Mouse (Mus musculus) neutrophil, adult 59 days (primary cell): ENCODE data around the gene Polrmt. TPM values are rescaled to one million over a fixed set of nuclear protein-coding genes. Genes with fewer than 3 reads are reported as not detected.

ENCODE experiments used
- total RNA-seq, 2 experiments: library from RNA; stranded (reverse); gene quantifications; 1 replicate in 1 of 2; 2 replicates in 1 of 2; pipeline ENCODE4 v1.2.4; 2023

The Polrmt gene
- 10 to 100 TPM; 13.7 to 15.0 TPM for total RNA-seq

DNA sequence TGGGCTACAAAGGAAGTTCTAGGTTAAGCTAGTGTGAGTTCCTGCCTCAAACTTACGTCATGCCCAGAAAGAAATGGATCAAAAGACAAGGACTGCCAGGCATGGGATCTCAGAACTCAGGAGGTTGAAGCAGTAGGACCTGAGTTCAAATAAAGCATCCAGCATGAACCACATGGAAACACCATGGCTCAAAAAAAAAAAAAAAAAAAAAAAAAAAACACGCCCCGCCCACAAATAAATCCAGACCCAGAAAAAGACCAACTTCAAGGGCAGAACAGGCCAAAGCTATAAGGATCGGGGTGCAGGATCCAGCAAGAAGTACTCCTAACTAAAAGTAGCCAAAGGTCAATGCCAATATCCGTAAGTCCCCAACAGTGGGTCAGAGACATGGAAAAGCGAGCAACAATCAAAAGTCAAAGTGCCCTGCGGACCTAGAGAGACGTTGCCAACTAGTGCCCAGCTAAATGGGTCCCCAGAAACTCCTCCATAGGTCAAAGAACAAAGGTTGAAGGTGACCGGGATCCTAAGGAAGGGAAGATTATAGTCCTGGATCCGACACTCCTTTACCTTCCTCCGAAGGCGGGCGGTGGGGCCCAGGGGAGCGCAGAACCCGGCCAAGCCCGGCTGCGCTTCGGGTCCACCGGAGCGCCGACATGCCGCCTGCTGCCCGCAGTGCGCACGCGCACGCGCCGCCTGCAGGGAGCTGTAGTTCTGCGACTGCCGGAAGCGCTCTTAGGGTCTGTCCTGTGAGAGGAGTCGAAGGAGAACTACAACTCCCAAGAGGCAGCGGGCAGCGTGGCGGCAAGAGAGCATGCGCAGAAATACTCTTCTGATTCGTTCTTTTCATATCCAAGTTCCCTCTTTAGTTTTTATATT lies at the start of gene Polrmt:
Gene Polrmt, minus strand, starts transcription at position 684 of the 876 bp plus-strand sequence.

DNA sequence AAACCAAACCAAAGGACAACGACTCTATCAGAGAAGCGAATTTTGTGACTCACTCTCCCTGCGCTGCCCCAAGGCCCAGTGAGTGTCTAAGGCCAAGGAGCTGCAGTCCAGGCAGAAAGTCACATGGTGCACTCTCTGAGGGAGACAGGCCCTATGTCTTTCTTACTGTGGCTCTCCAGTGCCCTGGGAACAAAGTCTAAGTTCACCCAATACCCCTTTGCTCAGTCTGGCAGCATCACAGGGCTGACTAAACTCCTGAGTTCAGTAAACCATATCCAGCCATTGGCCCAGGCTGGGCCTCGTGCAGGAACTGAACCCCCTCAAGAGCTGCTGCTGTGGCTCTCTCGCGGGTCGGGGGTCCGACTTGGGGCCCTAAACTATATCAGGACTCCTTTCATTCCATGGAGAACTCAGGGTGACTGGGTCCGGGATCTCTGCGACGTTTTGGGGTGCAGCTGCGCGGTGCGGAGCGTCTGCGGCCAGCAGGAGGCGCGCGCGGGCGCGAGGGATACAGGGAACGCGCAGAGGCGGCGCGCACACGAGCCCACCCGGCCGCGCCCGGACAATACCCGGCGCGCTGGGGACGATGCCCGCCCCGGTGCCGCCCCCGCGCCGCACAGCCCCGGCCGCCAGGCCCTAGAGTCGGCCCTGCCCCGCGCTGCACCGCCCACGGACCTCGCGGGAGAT lies 46.8 kb upstream of the Polrmt start, which contains the start of gene Palm:
Gene Palm, plus strand, starts transcription at position 522 of the 687 bp plus-strand sequence.

DNA sequence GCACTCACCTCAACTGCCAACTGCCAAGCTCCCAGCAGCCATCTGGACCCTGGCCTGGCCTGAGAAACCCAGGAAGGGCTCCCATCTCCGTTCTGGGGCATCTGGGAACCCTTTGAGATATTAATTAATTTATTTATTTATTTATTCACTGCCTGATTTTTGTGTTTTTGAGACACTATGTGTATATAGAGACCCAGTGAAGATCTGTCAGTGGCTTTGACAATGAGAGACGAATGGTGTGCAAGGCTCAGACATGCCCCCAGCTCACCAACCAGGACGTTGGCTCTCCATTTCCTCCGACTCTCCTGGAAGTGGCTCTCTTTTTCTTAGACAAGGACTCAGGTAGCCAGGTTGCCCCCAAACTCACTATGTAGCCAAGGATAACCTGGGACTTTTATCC lies 44.5 kb upstream of the Polrmt start, which contains the start of gene Prss57:
Gene Prss57, minus strand, starts transcription at position 101 of the 400 bp plus-strand sequence.

DNA sequence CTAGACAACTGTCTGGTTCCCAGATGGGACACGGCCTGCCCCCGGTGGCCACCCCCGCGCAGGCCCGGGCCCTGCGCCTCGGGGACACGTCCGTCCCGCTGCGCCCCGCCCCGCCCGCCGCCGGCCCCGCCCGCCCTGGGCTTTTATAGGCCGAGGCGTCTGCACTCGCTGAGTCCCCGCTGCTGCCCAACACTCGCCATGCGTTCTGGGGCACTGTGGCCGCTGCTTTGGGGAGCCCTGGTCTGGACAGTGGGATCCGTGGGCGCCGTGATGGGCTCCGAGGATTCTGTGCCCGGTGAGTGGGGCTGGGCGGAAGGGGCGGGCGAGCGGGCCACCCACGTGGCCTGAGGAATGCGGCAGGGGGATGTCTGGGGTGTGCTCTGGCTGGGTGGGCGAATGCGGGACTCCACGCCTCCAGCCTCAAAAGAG lies 30.7 kb upstream of the Polrmt start, which contains the start of gene Fstl3:
Gene Fstl3, plus strand, starts transcription at position 170 of the 429 bp plus-strand sequence.

DNA sequence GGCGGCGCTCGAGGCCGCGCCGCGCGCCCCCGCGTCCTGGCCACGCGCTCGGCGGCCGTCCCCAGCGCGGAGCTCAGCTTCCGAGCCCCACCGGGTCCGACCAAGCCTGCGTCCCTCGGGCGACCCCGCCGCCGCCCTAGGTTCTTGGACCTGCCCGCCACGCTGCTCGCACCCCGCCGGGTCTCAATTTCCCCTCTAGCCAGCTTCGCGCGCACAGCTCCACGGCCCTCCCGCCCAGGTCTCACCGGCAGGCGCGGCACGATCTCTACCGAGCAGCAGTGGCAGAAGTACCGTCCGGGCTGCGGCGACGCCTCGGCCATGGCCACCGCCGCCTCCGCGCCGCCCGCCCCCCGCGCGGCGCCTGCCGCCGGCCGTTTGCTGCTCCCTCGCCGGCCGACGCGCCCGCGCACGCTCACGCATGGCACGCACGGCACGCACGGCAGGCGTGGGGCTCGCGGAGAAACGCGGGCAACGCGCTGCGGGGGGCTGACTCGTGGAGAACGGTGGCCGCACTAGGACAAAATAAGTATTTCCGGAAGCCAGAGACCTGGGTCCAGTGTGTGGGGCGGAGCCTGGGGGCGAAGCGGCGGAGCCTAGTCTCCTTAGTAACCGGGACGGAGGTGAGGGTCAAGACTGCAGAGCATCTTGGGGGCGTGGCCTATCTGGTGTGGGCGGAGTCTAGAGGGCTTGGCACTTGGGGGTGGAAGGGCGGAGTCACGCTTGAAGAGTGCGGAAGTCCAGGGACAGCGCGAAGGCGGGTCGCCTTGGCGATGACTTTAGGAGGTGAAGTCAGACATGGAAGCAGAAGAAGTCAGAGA lies 20.3 kb upstream of the Polrmt start, which contains the start of gene Rnf126:
Gene Rnf126, minus strand, starts transcription at position 445 of the 818 bp plus-strand sequence.

DNA sequence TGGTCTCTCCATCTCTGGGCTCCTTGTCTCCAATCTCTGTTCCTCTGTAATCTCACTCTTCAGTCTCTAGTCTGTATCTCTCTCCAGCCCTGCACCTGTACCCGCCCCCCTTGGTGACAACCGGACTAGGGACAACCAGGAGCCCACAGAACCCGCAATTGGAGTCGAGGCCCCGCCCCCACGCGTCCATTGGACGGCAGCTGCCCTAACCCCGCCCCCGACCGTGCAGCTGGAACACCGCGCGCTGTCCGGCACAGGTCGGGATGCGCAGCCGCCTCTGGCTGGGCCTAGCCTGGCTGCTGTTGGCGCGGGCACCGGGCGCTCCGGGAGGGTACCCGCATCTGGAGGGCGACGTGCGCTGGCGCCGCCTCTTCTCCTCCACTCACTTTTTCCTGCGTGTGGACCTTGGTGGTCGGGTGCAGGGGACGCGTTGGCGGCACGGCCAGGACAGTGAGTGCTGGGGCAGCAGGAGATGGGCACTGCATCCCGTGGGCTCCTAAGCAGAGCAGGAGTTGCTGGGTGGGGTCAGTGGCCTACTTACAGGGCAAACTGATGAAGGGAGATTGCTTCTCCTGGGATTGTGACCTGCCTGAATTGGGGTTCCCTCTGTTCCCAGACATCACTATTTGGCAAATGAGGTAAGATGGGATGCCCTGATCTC lies 8.6 kb upstream of the Polrmt start, which contains the start of gene Fgf22:
Gene Fgf22, plus strand, starts transcription at position 221 of the 661 bp plus-strand sequence.

DNA sequence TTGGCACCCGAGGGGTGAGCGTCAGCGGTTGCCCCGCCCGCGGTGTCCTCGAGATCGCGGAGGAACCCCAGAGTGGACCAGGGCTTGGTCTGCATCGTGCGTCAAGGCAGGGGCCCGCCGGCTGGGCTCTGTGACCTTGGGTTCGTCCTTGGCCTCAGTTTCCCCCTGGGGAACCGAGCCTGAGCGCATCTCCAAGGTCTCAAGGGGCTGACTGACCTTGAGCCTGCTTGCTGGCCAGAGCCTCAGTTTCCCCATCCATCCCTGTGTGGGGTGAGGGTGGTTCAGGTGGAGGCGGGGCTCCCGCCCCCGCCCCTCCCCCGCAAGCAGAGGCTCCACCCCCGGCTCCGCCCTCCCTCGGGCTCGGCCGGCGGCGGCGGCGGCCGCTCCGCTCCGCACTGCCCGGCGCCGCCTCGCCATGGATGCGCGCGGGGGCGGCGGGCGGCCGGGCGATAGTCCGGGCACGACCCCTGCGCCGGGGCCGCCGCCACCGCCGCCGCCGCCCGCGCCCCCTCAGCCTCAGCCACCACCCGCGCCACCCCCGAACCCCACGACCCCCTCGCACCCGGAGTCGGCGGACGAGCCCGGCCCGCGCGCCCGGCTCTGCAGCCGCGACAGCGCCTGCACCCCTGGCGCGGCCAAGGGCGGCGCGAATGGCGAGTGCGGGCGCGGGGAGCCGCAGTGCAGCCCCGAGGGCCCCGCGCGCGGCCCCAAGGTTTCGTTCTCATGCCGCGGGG lies 30.0 kb downstream of the Polrmt start, which contains the start of gene Hcn2:
Gene Hcn2, plus strand, starts transcription at position 381 of the 734 bp plus-strand sequence.

DNA sequence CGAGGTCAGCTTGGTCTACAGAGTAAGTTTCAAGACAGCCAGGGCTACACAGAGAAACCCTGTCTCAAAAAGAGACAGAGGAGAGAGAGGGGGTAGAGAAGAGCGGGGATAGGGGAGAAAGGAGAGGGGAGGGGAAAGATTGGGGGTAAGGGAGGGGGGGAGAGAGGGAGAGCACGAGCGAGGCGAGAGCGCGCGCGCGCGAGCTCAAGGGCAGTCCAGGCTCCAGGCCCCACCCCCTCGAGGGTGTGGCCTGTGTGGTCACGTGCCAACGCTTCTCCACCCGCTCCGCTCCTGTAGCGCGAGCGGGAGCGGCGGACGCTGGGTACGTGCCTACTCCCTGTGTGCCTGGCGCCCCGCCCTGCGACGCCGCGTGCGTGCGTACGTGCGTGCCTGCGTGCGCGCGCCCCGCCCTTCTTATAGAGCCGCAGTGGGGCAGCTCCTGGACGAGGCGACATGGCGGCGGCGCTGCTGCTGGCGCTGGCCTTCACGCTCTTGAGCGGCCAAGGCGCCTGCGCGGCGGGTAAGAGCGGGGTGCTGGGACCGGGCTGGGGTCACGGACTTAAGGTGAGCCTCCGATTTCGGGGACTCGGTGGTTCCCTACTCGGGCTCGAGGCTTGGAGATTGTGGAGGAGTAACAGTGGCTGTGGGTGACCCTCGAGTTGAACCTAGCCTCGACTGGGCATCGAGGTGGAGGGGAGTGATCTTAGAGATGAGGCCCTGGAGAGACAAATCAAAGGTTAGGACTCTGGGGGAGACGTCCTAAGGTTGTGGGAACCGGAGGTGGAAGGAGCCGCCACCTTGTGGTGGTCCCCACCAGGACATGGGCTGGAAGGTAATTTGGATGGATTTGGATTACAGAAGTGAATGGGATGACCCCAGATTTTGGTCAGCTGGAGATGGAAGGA lies 42.1 kb downstream of the Polrmt start, which contains the start of gene Bsg:
Gene Bsg, plus strand, starts transcription at position 427 of the 905 bp plus-strand sequence.

DNA sequence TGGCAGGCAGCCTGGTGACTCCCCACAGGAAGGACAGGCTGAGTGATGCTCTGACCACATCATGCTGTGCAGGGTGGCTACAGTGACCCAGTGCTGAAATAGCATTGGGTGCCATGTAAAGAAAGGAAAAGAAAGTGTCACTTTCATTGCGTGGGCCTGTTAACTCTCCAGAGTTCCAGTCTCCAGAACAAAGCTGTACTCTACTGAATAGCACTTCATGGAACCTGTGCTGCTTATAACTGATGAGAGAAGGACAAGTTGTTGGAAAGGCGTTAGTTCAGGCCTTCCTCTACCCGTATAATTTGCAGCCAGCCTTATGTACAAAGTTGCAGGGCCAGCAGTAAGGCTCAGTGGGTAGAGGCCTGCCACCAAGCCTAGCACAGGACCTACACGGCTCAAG lies 57.7 kb downstream of the Polrmt start, which contains the start of gene Gzmm:
Gene Gzmm, plus strand, starts transcription at position 301 of the 400 bp plus-strand sequence.

Other genes with a start within 250 kb of the Polrmt start
- gene Plpp2, start 212.8 kb downstream of the Polrmt start, total RNA-seq = 1 to 10 TPM; 3.7 to 5.2 TPM
- 1 to 10 TPM; 9.0 to 9.9 TPM for gene Mier2, start 191.4 kb downstream of the Polrmt start, total RNA-seq
- not detected for gene Theg, start 159.2 kb downstream of the Polrmt start, total RNA-seq
- not detected for gene C2cd4c, start 132.6 kb downstream of the Polrmt start, total RNA-seq
- gene Shc2, start 108.7 kb downstream of the Polrmt start, total RNA-seq = not detected
- gene Odf3l2, start 100.8 kb downstream of the Polrmt start, total RNA-seq = not detected
- not detected for gene Madcam1, start 82.0 kb downstream of the Polrmt start, total RNA-seq
- 10 to 100 TPM; 20.1 to 26.2 TPM for gene Tpgs1, start 77.2 kb downstream of the Polrmt start, total RNA-seq
- gene Cdc34, start 64.4 kb downstream of the Polrmt start, total RNA-seq = 10 to 100 TPM; 66.7 to 77.6 TPM
- gene Gzmm, start 57.6 kb downstream of the Polrmt start, total RNA-seq = 1 to 10 TPM; 1.1 to 1.2 TPM
- 100 to 1,000 TPM; 117 to 123 TPM for gene Bsg, start 42.1 kb downstream of the Polrmt start, total RNA-seq
- gene Hcn2, start 29.9 kb downstream of the Polrmt start, total RNA-seq = under 1 TPM; 0.11 to 0.18 TPM
- gene Fgf22, start 8.5 kb upstream of the Polrmt start, total RNA-seq = not detected
- gene Rnf126, start 20.4 kb upstream of the Polrmt start, total RNA-seq = 10 to 100 TPM; 25.1 to 26.7 TPM
- gene Fstl3, start 30.7 kb upstream of the Polrmt start, total RNA-seq = 1 to 10 TPM; 4.5 to 5.9 TPM
- gene Prss57, start 44.4 kb upstream of the Polrmt start, total RNA-seq = 10 to 100 TPM; 13.6 to 18.0 TPM
- 100 to 1,000 TPM; 124 to 129 TPM for gene Palm, start 47.0 kb upstream of the Polrmt start, total RNA-seq
- under 1 TPM; 0.46 to 0.51 TPM for gene Misp, start 74.4 kb upstream of the Polrmt start, total RNA-seq
- gene Ptbp1, start 107.8 kb upstream of the Polrmt start, total RNA-seq = 100 to 1,000 TPM; 267 to 286 TPM
- gene Prtn3, start 127.9 kb upstream of the Polrmt start, total RNA-seq = 100 to 1,000 TPM; 466 to 531 TPM
- 10 to 100 TPM; 20.7 to 23.9 TPM for gene Plppr3, start 128.1 kb upstream of the Polrmt start, total RNA-seq
- 100 to 1,000 TPM; 527 to 568 TPM for gene Elane, start 139.7 kb upstream of the Polrmt start, total RNA-seq
- not detected for gene Cfd, start 144.3 kb upstream of the Polrmt start, total RNA-seq
- 10 to 100 TPM; 32.8 to 40.7 TPM for gene Med16, start 162.3 kb upstream of the Polrmt start, total RNA-seq
- not detected for gene Gm26602, start 164.3 kb upstream of the Polrmt start, total RNA-seq
- gene Kiss1r, start 170.4 kb upstream of the Polrmt start, total RNA-seq = 1 to 10 TPM; 5.0 to 5.4 TPM
- 100 to 1,000 TPM; 488 to 566 TPM for gene R3hdm4, start 174.6 kb upstream of the Polrmt start, total RNA-seq
- 100 to 1,000 TPM; 187 to 197 TPM for gene Arid3a, start 180.5 kb upstream of the Polrmt start, total RNA-seq
- gene Wdr18, start 213.6 kb upstream of the Polrmt start, total RNA-seq = 10 to 100 TPM in 1 of 2 experiments, 1 to 10 TPM in 1; 9.9 to 13.2 TPM
- under 1 TPM in 1 of 2 experiments, not detected in 1; 0.26 TPM for gene Grin3b, start 224.1 kb upstream of the Polrmt start, total RNA-seq
- gene Tmem259, start 237.7 kb upstream of the Polrmt start, total RNA-seq = 10 to 100 TPM; 68.0 to 69.4 TPM
- 100 to 1,000 TPM; 543 to 593 TPM for gene Cnn2, start 242.0 kb upstream of the Polrmt start, total RNA-seq
- gene Abca7, start 249.9 kb upstream of the Polrmt start, total RNA-seq = 100 to 1,000 TPM; 110 to 111 TPM